Mouse (Mus musculus) testis, adult 2 months (tissue): Measurements from ENCODE around the gene Arl5c.
"Not testable (repeated sequence)": the region's sequence is repeated elsewhere in the genome, so short reads cannot be mapped to it uniquely, and the experiment has no call there.

Experiments used
- CTCF ChIP-seq: fragments of 200-500 bp; IDR thresholded peaks from 2 replicates; pipeline ENCODE4 v1.5.1; 2012; ENCODE audit warnings: low read depth, mild to moderate bottlenecking, inconsistent platforms, low read length, moderate library complexity; ENCODE audit not compliant: control insufficient read depth, insufficient read depth, insufficient replicate concordance
- POLR2A ChIP-seq: fragments of 200-500 bp; IDR thresholded peaks from 2 replicates; pipeline ENCODE4 v1.6.1; 2012; ENCODE audit warnings: low read depth, mild to moderate bottlenecking, inconsistent platforms, low read length, moderate library complexity; ENCODE audit not compliant: control insufficient read depth

DNA sequence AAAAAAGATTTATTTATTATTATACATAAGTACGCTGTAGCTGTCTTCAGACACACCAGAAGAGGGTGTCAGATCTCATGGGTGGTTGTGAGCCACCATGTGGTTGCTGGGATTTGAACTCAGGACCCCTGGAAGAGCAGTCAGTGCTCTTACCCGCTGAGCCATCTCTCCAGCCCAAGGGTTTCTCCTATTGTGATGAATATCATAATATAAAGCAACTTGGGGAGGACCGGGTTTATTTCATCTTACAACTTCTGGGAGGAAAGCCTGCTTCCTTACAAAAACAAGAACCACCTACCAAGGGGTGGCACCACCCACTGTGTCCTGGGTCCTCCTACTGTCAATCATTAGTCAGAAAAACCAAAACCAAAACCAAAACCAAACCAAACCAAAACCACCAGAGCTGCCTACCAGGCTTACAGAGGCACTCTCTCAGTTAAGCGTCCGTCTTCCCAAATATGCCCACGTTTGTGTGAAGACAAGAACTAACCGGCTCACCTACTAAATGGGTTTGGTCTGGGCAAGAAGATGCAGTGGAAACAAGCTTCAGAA is 50.2 kb downstream of the Arl5c start:
- TF ChIP-seq POLR2A, CTCF: not testable (repeated sequence)
